8 mouse cellular contexts compared by ENCODE assay signal in genomic region chr4:132260404-132261379, GRCm38 (mm10). TPM values are rescaled to one million over a fixed set of nuclear protein-coding genes. Genes with fewer than 3 reads are reported as not detected.
DNase-seq lines count a peak whose midpoint lies in the region; ATAC-seq lines count a peak whose summit lies in the region.

No protein-coding gene starts in this region.

- peak overlapping the region; percentile 84 for H3K4me3 ChIP-seq in hindbrain, embryonic 16.5 days (ENCODE audit: low read length)
- peak overlapping the region; percentile 89 for H3K4me3 ChIP-seq in liver, embryonic 15.5 days (replicated peaks)
- H3K4me3 ChIP-seq in neural tube, embryonic 11.5 days (ENCODE audit: low read depth, low read length), result peak overlapping the region; percentile 90

- no peaks in the 10 kb centered on the region for H3K27me3 ChIP-seq in hindbrain, embryonic 16.5 days (replicated peaks; ENCODE audit: control insufficient read depth, insufficient read depth, low read length)
- no peaks in the 10 kb centered on the region for H3K27me3 ChIP-seq in liver, embryonic 15.5 days
- H3K27me3 ChIP-seq in neural tube, embryonic 11.5 days (ENCODE audit: control insufficient read depth, insufficient read depth, low read length), result no peaks in the 10 kb centered on the region

- no peaks in the 10 kb centered on the region for H3K36me3 ChIP-seq in hindbrain, embryonic 16.5 days (ENCODE audit: control insufficient read depth, insufficient read depth, low read length)
- H3K36me3 ChIP-seq in liver, embryonic 15.5 days (replicated peaks), result 0 out of 2 replicates have a peak, but pooled peaks cover 6% of the 10 kb centered on the region
- no peaks in the 10 kb centered on the region for H3K36me3 ChIP-seq in neural tube, embryonic 11.5 days (ENCODE audit: control insufficient read depth, insufficient read depth, low read length)

- peak overlapping the region; percentile 97 for H3K9ac ChIP-seq in hindbrain, embryonic 16.5 days (ENCODE audit: low read depth, low read length)
- peak overlapping the region; percentile 95 for H3K9ac ChIP-seq in liver, embryonic 15.5 days
- peak overlapping the region; percentile 94 for H3K9ac ChIP-seq in neural tube, embryonic 11.5 days (ENCODE audit: low read length)

- H3K4me2 ChIP-seq in hindbrain, embryonic 16.5 days (ENCODE audit: low read length), result peak overlapping the region; percentile 89
- peak overlapping the region; percentile 82 for H3K4me2 ChIP-seq in liver, embryonic 15.5 days
- H3K4me2 ChIP-seq in neural tube, embryonic 11.5 days (ENCODE audit: low read depth), result peak overlapping the region; percentile 85

- 3% methylated on average over 35 of the region's 64 CpGs for WGBS in hindbrain, embryonic 16.5 days
- WGBS in liver, embryonic 15.5 days (ENCODE audit: insufficient replicate concordance), result 2% methylated on average over 44 of the region's 64 CpGs
- WGBS in neural tube, embryonic 11.5 days, result 4% methylated on average over 25 of the region's 64 CpGs

- no peaks in the 10 kb centered on the region for H3K9me3 ChIP-seq in hindbrain, embryonic 16.5 days (ENCODE audit: control insufficient read depth, low read length)
- no peaks in the 10 kb centered on the region for H3K9me3 ChIP-seq in liver, embryonic 15.5 days (replicated peaks)
- H3K9me3 ChIP-seq in neural tube, embryonic 11.5 days (ENCODE audit: control insufficient read depth, low read length), result no peaks in the 10 kb centered on the region

- H3K4me1 ChIP-seq in hindbrain, embryonic 16.5 days (ENCODE audit: control insufficient read depth, insufficient read depth, low read depth, low read length), result peaks cover 18% of the 10 kb centered on the region
- H3K4me1 ChIP-seq in liver, embryonic 15.5 days (replicated peaks), result peaks cover 52% of the 10 kb centered on the region
- H3K4me1 ChIP-seq in neural tube, embryonic 11.5 days (ENCODE audit: control insufficient read depth, insufficient read depth, low read length), result 0 out of 2 replicates have a peak, but pooled peaks cover 6% of the 10 kb centered on the region

- H3K27ac ChIP-seq in hindbrain, embryonic 16.5 days (ENCODE audit: low read depth, low read length), result peak overlapping the region; percentile 96
- peak overlapping the region; percentile 93 for H3K27ac ChIP-seq in liver, embryonic 15.5 days (replicated peaks)
- H3K27ac ChIP-seq in neural tube, embryonic 11.5 days (ENCODE audit: low read depth, low read length), result peak overlapping the region; percentile 94

- ATAC-seq in hindbrain, embryonic 16.5 days, result peak; percentile 86
- peak; percentile 80 for ATAC-seq in liver, embryonic 15.5 days (ENCODE audit: insufficient read depth)
- peak; percentile 82 for ATAC-seq in neural tube, embryonic 11.5 days (ENCODE audit: insufficient read depth, low FRiP score, low TSS enrichment)

- peak; percentile 43 to 45 for DNase-seq in right cerebral cortex, postnatal 10 days (ENCODE audit: low spot score in 2 of 2)
- no peak for DNase-seq in right cerebral cortex, postnatal 36 days (ENCODE audit: low spot score in 2 of 2)
- peak; percentile 40 for DNase-seq in cerebellum, adult 8-10 months
- DNase-seq in gastrocnemius, adult 18-20 months (ENCODE audit: low spot score), result peak; percentile 28
- DNase-seq in neural tube, embryonic 11.5 days (ENCODE audit: low spot score), result peak; percentile 77
- DNase-seq in thymus, postnatal 4 days, result peak; percentile 77

RNA-seq across cellular contexts. Expression of gene Gmeb1, which starts 0.7 kb away (rescaled TPM):
- 1 to 10 TPM; 6.7 to 8.0 TPM for total RNA-seq in gastrocnemius, adult 18-20 months (2021)
- 37.6 and 38.1 TPM in 2 replicates for polyA plus RNA-seq in hindbrain, embryonic 16.5 days (2015; fragmentation: Nextera tagmentation; extraction: Ambion mirVana)
- 13.2 and 14.2 TPM in 2 replicates for polyA plus RNA-seq in liver, embryonic 15.5 days (2015; fragmentation: Nextera tagmentation; extraction: Ambion mirVana)
- 36.9 and 41.6 TPM in 2 replicates for polyA plus RNA-seq in neural tube, embryonic 11.5 days (2014; fragmentation: Nextera tagmentation; extraction: Ambion mirVana)

RNA-seq across cellular contexts. Expression of gene Taf12, which starts 13.5 kb away (rescaled TPM):
- 10 to 100 TPM; 34.4 to 37.3 TPM for total RNA-seq in gastrocnemius, adult 18-20 months (2021)
- polyA plus RNA-seq in hindbrain, embryonic 16.5 days (2015; fragmentation: Nextera tagmentation; extraction: Ambion mirVana), result 37.5 and 40.3 TPM in 2 replicates
- 31.7 and 38.3 TPM in 2 replicates for polyA plus RNA-seq in liver, embryonic 15.5 days (2015; fragmentation: Nextera tagmentation; extraction: Ambion mirVana)
- 59.7 and 59.8 TPM in 2 replicates for polyA plus RNA-seq in neural tube, embryonic 11.5 days (2014; fragmentation: Nextera tagmentation; extraction: Ambion mirVana)

RNA-seq across cellular contexts. Expression of gene Rab42, which starts 42.5 kb away (rescaled TPM):
- total RNA-seq in gastrocnemius, adult 18-20 months (2021), result under 1 TPM in 1 of 2 experiments, not detected in 1; 0.31 TPM
- polyA plus RNA-seq in hindbrain, embryonic 16.5 days (2015; fragmentation: Nextera tagmentation; extraction: Ambion mirVana), result 3.9 and 4.8 TPM in 2 replicates
- 0.52 and 0.54 TPM in 2 replicates for polyA plus RNA-seq in liver, embryonic 15.5 days (2015; fragmentation: Nextera tagmentation; extraction: Ambion mirVana)
- 0.74 and 0.78 TPM in 2 replicates for polyA plus RNA-seq in neural tube, embryonic 11.5 days (2014; fragmentation: Nextera tagmentation; extraction: Ambion mirVana)

RNA-seq across cellular contexts. Expression of gene Ythdf2, which starts 48.6 kb away (rescaled TPM):
- 10 to 100 TPM; 29.7 to 29.8 TPM for total RNA-seq in gastrocnemius, adult 18-20 months (2021)
- polyA plus RNA-seq in hindbrain, embryonic 16.5 days (2015; fragmentation: Nextera tagmentation; extraction: Ambion mirVana), result 92.7 and 102 TPM in 2 replicates
- polyA plus RNA-seq in liver, embryonic 15.5 days (2015; fragmentation: Nextera tagmentation; extraction: Ambion mirVana), result 26.2 and 28.6 TPM in 2 replicates
- polyA plus RNA-seq in neural tube, embryonic 11.5 days (2014; fragmentation: Nextera tagmentation; extraction: Ambion mirVana), result 159 and 169 TPM in 2 replicates

Comparison
In these comparisons a context has a peak if more than half of its experiments do, and no peak if none do; other contexts are left out.
1. DNase-seq: peak in right cerebral cortex, postnatal 10 days (2 of 2), cerebellum, adult 8-10 months (single experiment), gastrocnemius, adult 18-20 months (single experiment), neural tube, embryonic 11.5 days (single experiment) and thymus, postnatal 4 days (single experiment); none in right cerebral cortex, postnatal 36 days (0 of 2).
2. Peak in every context shown above with its lines, with median percentiles within 50 percentile points of each other: ATAC-seq, H3K27ac ChIP-seq, H3K4me2 ChIP-seq, H3K4me3 ChIP-seq and H3K9ac ChIP-seq.